8 mouse cellular contexts compared by ENCODE assay signal in the genomic region with DNA sequence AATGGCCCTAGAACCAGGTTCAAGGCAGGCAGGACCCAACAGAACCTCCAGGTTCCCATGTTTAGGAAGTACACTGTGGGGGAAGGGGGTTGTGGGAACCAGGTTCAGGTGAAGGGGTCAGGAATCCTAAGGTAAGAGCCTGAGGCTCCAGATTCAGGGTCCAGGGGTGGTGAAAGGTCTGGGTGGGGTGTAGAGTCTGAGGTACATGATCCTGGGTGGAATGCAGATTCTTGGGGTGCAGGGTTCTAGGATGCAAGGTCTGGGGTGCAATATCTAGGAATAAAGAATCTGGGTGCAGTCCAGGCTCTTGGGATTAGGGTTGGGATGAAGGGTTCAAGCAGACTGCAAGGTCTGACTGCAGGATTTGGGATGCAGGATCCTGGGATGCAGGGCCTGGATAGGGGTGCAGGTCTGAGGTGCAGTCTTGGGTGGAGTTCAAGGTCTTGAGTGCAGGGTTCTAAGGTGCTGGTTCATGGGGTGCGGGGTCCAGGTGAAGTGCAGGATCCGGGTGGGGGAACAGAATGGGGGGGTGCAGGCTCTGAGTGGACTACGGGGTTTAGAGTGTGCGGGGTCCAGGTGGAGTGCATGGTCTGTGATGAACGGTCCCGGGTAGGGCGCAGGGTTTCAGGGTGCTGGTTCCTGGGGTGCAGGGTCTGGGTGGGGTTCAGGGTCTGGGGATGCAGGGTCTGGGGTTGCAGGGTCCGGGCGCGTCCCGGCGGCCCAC. TPM values are rescaled to one million over a fixed set of nuclear protein-coding genes. Genes with fewer than 3 reads are reported as not detected.
DNase-seq lines count a peak whose midpoint lies in the region; ATAC-seq and TF ChIP-seq lines count a peak whose summit lies in the region.

No protein-coding gene starts in this region.

- H3K4me3 ChIP-seq in erythroblast, embryonic 14.5 days (replicated peaks) = peak overlapping the region; percentile 87
- peak overlapping the region; percentile 89 for H3K4me3 ChIP-seq in C2C12 (ENCODE audit: insufficient read depth, poor library complexity, severe bottlenecking)
- peak overlapping the region; percentile 90 for H3K4me3 ChIP-seq in forebrain, embryonic 14.5 days (ENCODE audit: low read depth, low read length)
- peak overlapping the region; percentile 84 for H3K4me3 ChIP-seq in liver, embryonic 12.5 days

- H3K36me3 ChIP-seq in erythroblast, embryonic 14.5 days (ENCODE audit: control insufficient read depth) = peaks cover 5% of the 10 kb centered on the region; the same call in 1 of the 2 replicates
- H3K36me3 ChIP-seq in C2C12 (ENCODE audit: control insufficient read depth, insufficient read depth) = no peaks in the 10 kb centered on the region
- H3K36me3 ChIP-seq in forebrain, embryonic 14.5 days (ENCODE audit: control insufficient read depth, insufficient read depth, low read length) = peaks cover 3% of the 10 kb centered on the region; the same call in 1 of the 2 replicates
- H3K36me3 ChIP-seq in liver, embryonic 12.5 days = no peaks in the 10 kb centered on the region

- ATAC-seq in erythroblast, adult 5-6 weeks (replicated peaks; ENCODE audit: low FRiP score, poor library complexity, severe bottlenecking) = no peak
- ATAC-seq in forebrain, embryonic 14.5 days = peak; percentile 45
- peak; percentile 28 for ATAC-seq in liver, embryonic 12.5 days

- DNase-seq in forebrain, embryonic 14.5 days (ENCODE audit: low spot score) = no peak
- no peak for DNase-seq in right cerebral cortex, adult 18-20 months
- no peak for DNase-seq in kidney, postnatal 14 days
- no peak for DNase-seq in layer of hippocampus, adult 9-10 months (ENCODE audit: low spot score)

- H3K79me2 ChIP-seq in C2C12 (ENCODE audit: control insufficient read depth, insufficient read depth) = peaks cover 40% of the 10 kb centered on the region

- H3K79me3 ChIP-seq in C2C12 (ENCODE audit: low read depth) = peaks cover 7% of the 10 kb centered on the region

- WGBS in forebrain, embryonic 14.5 days = 4% methylated on average over 10 of the region's 12 CpGs
- WGBS in liver, embryonic 12.5 days (ENCODE audit: insufficient replicate concordance) = 4% methylated on average over 12 of the region's 12 CpGs

- peak overlapping the region; percentile 92 for H3K4me2 ChIP-seq in forebrain, embryonic 14.5 days (ENCODE audit: low read length)
- peak overlapping the region; percentile 98 for H3K4me2 ChIP-seq in liver, embryonic 12.5 days

- H3ac ChIP-seq in C2C12 (ENCODE audit: control insufficient read depth, insufficient read length, low read depth) = peak overlapping the region; percentile 100

- H3K9ac ChIP-seq in forebrain, embryonic 14.5 days (ENCODE audit: low read length) = peak overlapping the region; percentile 96
- H3K9ac ChIP-seq in liver, embryonic 12.5 days = peak overlapping the region; percentile 96

- H3K9me3 ChIP-seq in erythroblast, embryonic 14.5 days (ENCODE audit: control insufficient read depth, low read length) = no peaks in the 10 kb centered on the region
- H3K9me3 ChIP-seq in forebrain, embryonic 14.5 days (replicated peaks; ENCODE audit: control insufficient read depth, low read length) = no peaks in the 10 kb centered on the region
- no peaks in the 10 kb centered on the region for H3K9me3 ChIP-seq in liver, embryonic 12.5 days (replicated peaks)

- peak overlapping the region; percentile 93 for H3K27ac ChIP-seq in forebrain, embryonic 14.5 days (ENCODE audit: low read depth, low read length)
- H3K27ac ChIP-seq in liver, embryonic 12.5 days = peak overlapping the region; percentile 88

- TF ChIP-seq CTCF in C2C12 (IDR thresholded peaks at IDR 0.05; ENCODE audit: control insufficient read depth, insufficient read depth, insufficient read length) = no peak

- peaks cover 67% of the 10 kb centered on the region for H3K4me1 ChIP-seq in erythroblast, embryonic 14.5 days (ENCODE audit: control insufficient read depth)
- H3K4me1 ChIP-seq in forebrain, embryonic 14.5 days (ENCODE audit: control insufficient read depth, insufficient read depth, low read length) = peaks cover 8% of the 10 kb centered on the region
- peaks cover 64% of the 10 kb centered on the region for H3K4me1 ChIP-seq in liver, embryonic 12.5 days

- H3K27me3 ChIP-seq in erythroblast, embryonic 14.5 days (ENCODE audit: control insufficient read depth) = no peaks in the 10 kb centered on the region
- no peaks in the 10 kb centered on the region for H3K27me3 ChIP-seq in C2C12 (ENCODE audit: control insufficient read depth, insufficient read depth, insufficient read length)
- no peaks in the 10 kb centered on the region for H3K27me3 ChIP-seq in forebrain, embryonic 14.5 days (replicated peaks; ENCODE audit: control insufficient read depth, insufficient read depth, low read length)
- no peaks in the 10 kb centered on the region for H3K27me3 ChIP-seq in liver, embryonic 12.5 days (replicated peaks)

TF ChIP-seq in C2C12, 6 proteins besides CTCF, POLR2A, EP300 and RAD21:
- no peak for TF ChIP-seq MYOD1 (IDR thresholded peaks at IDR 0.05; ENCODE audit: control insufficient read depth, insufficient read length, low read depth)
- TF ChIP-seq MYOG (IDR thresholded peaks at IDR 0.05; ENCODE audit: control insufficient read depth, extremely low read depth, insufficient read length) = no peak
- TF ChIP-seq FOSL1 (IDR thresholded peaks at IDR 0.05; ENCODE audit: insufficient read depth, low read length, poor library complexity, severe bottlenecking) = no peak
- no peak for TF ChIP-seq USF1 (IDR thresholded peaks at IDR 0.05; ENCODE audit: low read depth)
- TF ChIP-seq CEBPB (IDR thresholded peaks at IDR 0.05; ENCODE audit: low read depth) = no peak
- TF ChIP-seq MAX (IDR thresholded peaks at IDR 0.05) = no peak

RNA-seq across cellular contexts. Expression of a gene that starts 1.3 kb away (rescaled TPM):
- 2.6 and 3.2 TPM in 2 replicates for polyA plus RNA-seq in erythroblast, embryonic 14.5 days (2012)
- 5.6 and 6.1 TPM in 2 replicates for total RNA-seq in erythroblast, adult 5-6 weeks (2015; ENCODE audit: low replicate concordance)
- total RNA-seq in erythroblast, adult 5-6 weeks (2017; ENCODE audit: low replicate concordance) = 5.6 and 11.4 TPM in 2 replicates
- 53.8 TPM for polyA plus RNA-seq in C2C12 (2012; fragmentation: generic; extraction: Trizol)
- 42.6 and 52.2 TPM in 2 replicates for polyA plus RNA-seq in forebrain, embryonic 14.5 days (2014; fragmentation: Nextera tagmentation; extraction: Ambion mirVana)
- 26.0 and 27.3 TPM in 2 replicates for polyA plus RNA-seq in liver, embryonic 12.5 days (2016; fragmentation: Nextera tagmentation; extraction: Ambion mirVana)

RNA-seq across cellular contexts. Expression of a gene that starts 22.3 kb away (rescaled TPM):
- polyA plus RNA-seq in erythroblast, embryonic 14.5 days (2012) = 49.1 and 53.2 TPM in 2 replicates
- 40.2 and 47.4 TPM in 2 replicates for total RNA-seq in erythroblast, adult 5-6 weeks (2015; ENCODE audit: low replicate concordance)
- 28.4 and 40.8 TPM in 2 replicates for total RNA-seq in erythroblast, adult 5-6 weeks (2017; ENCODE audit: low replicate concordance)
- 61.4 TPM for polyA plus RNA-seq in C2C12 (2012; fragmentation: generic; extraction: Trizol)
- 43.1 and 49.1 TPM in 2 replicates for polyA plus RNA-seq in forebrain, embryonic 14.5 days (2014; fragmentation: Nextera tagmentation; extraction: Ambion mirVana)
- 124 and 125 TPM in 2 replicates for polyA plus RNA-seq in liver, embryonic 12.5 days (2016; fragmentation: Nextera tagmentation; extraction: Ambion mirVana)

RNA-seq across cellular contexts. Expression of a gene that starts 32.9 kb away (rescaled TPM):
- polyA plus RNA-seq in erythroblast, embryonic 14.5 days (2012) = 33.9 and 36.6 TPM in 2 replicates
- total RNA-seq in erythroblast, adult 5-6 weeks (2015; ENCODE audit: low replicate concordance) = 25.5 and 25.6 TPM in 2 replicates
- total RNA-seq in erythroblast, adult 5-6 weeks (2017; ENCODE audit: low replicate concordance) = 28.2 and 28.9 TPM in 2 replicates
- polyA plus RNA-seq in C2C12 (2012; fragmentation: generic; extraction: Trizol) = 165 TPM
- polyA plus RNA-seq in forebrain, embryonic 14.5 days (2014; fragmentation: Nextera tagmentation; extraction: Ambion mirVana) = 35.9 and 49.2 TPM in 2 replicates
- polyA plus RNA-seq in liver, embryonic 12.5 days (2016; fragmentation: Nextera tagmentation; extraction: Ambion mirVana) = 106 TPM in 2 replicates

RNA-seq across cellular contexts. Expression of a gene that starts 46.2 kb away (rescaled TPM):
- polyA plus RNA-seq in erythroblast, embryonic 14.5 days (2012) = 1.8 and 2.1 TPM in 2 replicates
- total RNA-seq in erythroblast, adult 5-6 weeks (2015; ENCODE audit: low replicate concordance) = 13.4 and 25.6 TPM in 2 replicates
- 11.0 and 18.2 TPM in 2 replicates for total RNA-seq in erythroblast, adult 5-6 weeks (2017; ENCODE audit: low replicate concordance)
- 34.2 TPM for polyA plus RNA-seq in C2C12 (2012; fragmentation: generic; extraction: Trizol)
- 35.7 and 37.2 TPM in 2 replicates for polyA plus RNA-seq in forebrain, embryonic 14.5 days (2014; fragmentation: Nextera tagmentation; extraction: Ambion mirVana)
- polyA plus RNA-seq in liver, embryonic 12.5 days (2016; fragmentation: Nextera tagmentation; extraction: Ambion mirVana) = 43.9 and 45.3 TPM in 2 replicates

RNA-seq across cellular contexts. Expression of a gene that starts 46.4 kb away (rescaled TPM):
- polyA plus RNA-seq in erythroblast, embryonic 14.5 days (2012) = 1.2 and 3.9 TPM in 2 replicates
- total RNA-seq in erythroblast, adult 5-6 weeks (2015; ENCODE audit: low replicate concordance) = 8.6 and 9.8 TPM in 2 replicates
- total RNA-seq in erythroblast, adult 5-6 weeks (2017; ENCODE audit: low replicate concordance) = 1.3 and 2.2 TPM in 2 replicates
- polyA plus RNA-seq in C2C12 (2012; fragmentation: generic; extraction: Trizol) = 0.43 TPM
- polyA plus RNA-seq in forebrain, embryonic 14.5 days (2014; fragmentation: Nextera tagmentation; extraction: Ambion mirVana) = 16.0 and 21.5 TPM in 2 replicates
- polyA plus RNA-seq in liver, embryonic 12.5 days (2016; fragmentation: Nextera tagmentation; extraction: Ambion mirVana) = 10.1 and 10.6 TPM in 2 replicates
